Mouse (Mus musculus): ENCODE results near the gene Adgrb3. TPM values are rescaled to one million over a fixed set of nuclear protein-coding genes. Genes with fewer than 3 reads are reported as not detected.

The Adgrb3 gene
- polyA plus RNA-seq, 1 experiment from 2014 or later, result 0.26 TPM

- no peak overlapping the region for H3K27ac ChIP-seq (ENCODE audit: poor library complexity, severe bottlenecking)
- no peak overlapping the region for H3K4me2 ChIP-seq
- 41% methylated on average over 4 of the region's 4 CpGs for WGBS
- H3K4me1 ChIP-seq (replicated peaks), result no peaks in the 10 kb centered on the region; the same call in 1 of the 2 replicates
- no peak for ATAC-seq (ENCODE audit: insufficient number of reproducible peaks, low FRiP score)
- H3K36me3 ChIP-seq, result no peaks in the 10 kb centered on the region
- no peaks in the 10 kb centered on the region for H3K27me3 ChIP-seq (replicated peaks)
- H3K9ac ChIP-seq, result no peak overlapping the region
- H3K9me3 ChIP-seq (replicated peaks), result no peaks in the 10 kb centered on the region
- no peak overlapping the region for H3K4me3 ChIP-seq
Measured at GRCm38 (mm10) chr1:25105367-25105766, 724.1 kb downstream of the Adgrb3 start.

- 56% methylated on average over 5 of the region's 5 CpGs for WGBS
- Histone ChIP-seq H3K36me3 (no peaks in the 10 kb centered on the region), H3K27ac (ENCODE audit: poor library complexity, severe bottlenecking) (no peak overlapping the region), H3K9ac (no peak overlapping the region), H3K4me2 (no peak overlapping the region), H3K27me3 (replicated peaks) (no peaks in the 10 kb centered on the region), H3K9me3 (replicated peaks) (no peaks in the 10 kb centered on the region), H3K4me3 (no peak overlapping the region), H3K4me1 (replicated peaks) (0 out of 2 replicates have a peak, but pooled peaks cover 4% of the 10 kb centered on the region)
- ATAC-seq (ENCODE audit: insufficient number of reproducible peaks, low FRiP score), result no peak
Measured at GRCm38 (mm10) chr1:25088010-25088719, 741.3 kb downstream of the Adgrb3 start.

GRCm38 (mm10) chr1:25085616-25086372 lies 743.7 kb downstream of the Adgrb3 start:
- WGBS, result 69% methylated on average over 14 of the region's 14 CpGs
- Histone ChIP-seq H3K4me1 (replicated peaks) (0 out of 2 replicates have a peak, but pooled peaks cover 4% of the 10 kb centered on the region), H3K27ac (ENCODE audit: poor library complexity, severe bottlenecking) (no peak overlapping the region), H3K36me3 (no peaks in the 10 kb centered on the region), H3K27me3 (replicated peaks) (no peaks in the 10 kb centered on the region), H3K4me2 (peak overlapping the region; percentile 33; the same call in 1 of the 2 replicates), H3K9ac (peak overlapping the region; percentile 12; the same call in 1 of the 2 replicates), H3K9me3 (replicated peaks) (no peaks in the 10 kb centered on the region), H3K4me3 (no peak overlapping the region)
- no peak for ATAC-seq (ENCODE audit: insufficient number of reproducible peaks, low FRiP score)

GRCm38 (mm10) chr1:25082377-25082776 lies 747.1 kb downstream of the Adgrb3 start:
- H3K4me2 ChIP-seq, result no peak overlapping the region
- no peak overlapping the region for H3K27ac ChIP-seq (ENCODE audit: poor library complexity, severe bottlenecking)
- no peaks in the 10 kb centered on the region for H3K36me3 ChIP-seq
- H3K9me3 ChIP-seq (replicated peaks), result no peaks in the 10 kb centered on the region
- H3K9ac ChIP-seq, result no peak overlapping the region
- ATAC-seq (ENCODE audit: insufficient number of reproducible peaks, low FRiP score), result no peak
- 63% methylated on average over 8 of the region's 8 CpGs for WGBS
- 0 out of 2 replicates have a peak, but pooled peaks cover 4% of the 10 kb centered on the region for H3K4me1 ChIP-seq (replicated peaks)
- no peak overlapping the region for H3K4me3 ChIP-seq
- H3K27me3 ChIP-seq (replicated peaks), result no peaks in the 10 kb centered on the region

GRCm38 (mm10) chr1:25081265-25081849 lies 748.1 kb downstream of the Adgrb3 start:
- Histone ChIP-seq H3K27ac (ENCODE audit: poor library complexity, severe bottlenecking) (no peak overlapping the region), H3K9me3 (replicated peaks) (no peaks in the 10 kb centered on the region), H3K4me2 (no peak overlapping the region), H3K9ac (no peak overlapping the region), H3K4me1 (replicated peaks) (0 out of 2 replicates have a peak, but pooled peaks cover 4% of the 10 kb centered on the region), H3K36me3 (no peaks in the 10 kb centered on the region), H3K4me3 (no peak overlapping the region), H3K27me3 (replicated peaks) (no peaks in the 10 kb centered on the region)
- ATAC-seq (ENCODE audit: insufficient number of reproducible peaks, low FRiP score), result no peak
- 68% methylated on average over 4 of the region's 4 CpGs for WGBS

GRCm38 (mm10) chr1:25079395-25079794 lies 750.1 kb downstream of the Adgrb3 start:
- no peak for ATAC-seq (ENCODE audit: insufficient number of reproducible peaks, low FRiP score)
- H3K4me3 ChIP-seq, result no peak overlapping the region
- no peak overlapping the region for H3K27ac ChIP-seq (ENCODE audit: poor library complexity, severe bottlenecking)
- H3K27me3 ChIP-seq (replicated peaks), result no peaks in the 10 kb centered on the region
- no peak overlapping the region for H3K9ac ChIP-seq
- 78% methylated on average over 2 of the region's 2 CpGs for WGBS
- H3K4me2 ChIP-seq, result no peak overlapping the region
- no peaks in the 10 kb centered on the region for H3K4me1 ChIP-seq (replicated peaks)
- H3K36me3 ChIP-seq, result no peaks in the 10 kb centered on the region
- H3K9me3 ChIP-seq (replicated peaks), result no peaks in the 10 kb centered on the region

- ATAC-seq (ENCODE audit: insufficient number of reproducible peaks, low FRiP score), result no peak
- Histone ChIP-seq H3K27ac (ENCODE audit: poor library complexity, severe bottlenecking) (no peak overlapping the region), H3K4me3 (no peak overlapping the region), H3K9ac (no peak overlapping the region), H3K36me3 (no peaks in the 10 kb centered on the region), H3K27me3 (replicated peaks) (no peaks in the 10 kb centered on the region), H3K4me1 (replicated peaks) (no peaks in the 10 kb centered on the region), H3K4me2 (no peak overlapping the region), H3K9me3 (replicated peaks) (no peaks in the 10 kb centered on the region)
- WGBS, result 71% methylated on average over 5 of the region's 5 CpGs
Measured at GRCm38 (mm10) chr1:25075952-25076351, 753.6 kb downstream of the Adgrb3 start.

- ATAC-seq (ENCODE audit: insufficient number of reproducible peaks, low FRiP score), result no peak
- H3K4me2 ChIP-seq, result peak overlapping the region; percentile 29; the same call in 1 of the 2 replicates
- WGBS, result 19% methylated on average over 6 of the region's 6 CpGs
Measured at GRCm38 (mm10) chr1:25063964-25064363, 765.5 kb downstream of the Adgrb3 start.

GRCm38 (mm10) chr1:25060935-25061334 lies 768.6 kb downstream of the Adgrb3 start:
- no peaks in the 10 kb centered on the region for H3K4me1 ChIP-seq (replicated peaks)
- H3K27me3 ChIP-seq (replicated peaks), result no peaks in the 10 kb centered on the region
- H3K4me3 ChIP-seq, result no peak overlapping the region
- no peak overlapping the region for H3K9ac ChIP-seq
- WGBS, result 64% methylated on average over 3 of the region's 3 CpGs
- H3K4me2 ChIP-seq, result no peak overlapping the region
- no peak overlapping the region for H3K27ac ChIP-seq (ENCODE audit: poor library complexity, severe bottlenecking)
- no peak for ATAC-seq (ENCODE audit: insufficient number of reproducible peaks, low FRiP score)
- no peaks in the 10 kb centered on the region for H3K36me3 ChIP-seq
- H3K9me3 ChIP-seq (replicated peaks), result no peaks in the 10 kb centered on the region

More at GRCm38 (mm10) chr1:25063964-25064363, 765.5 kb downstream of the Adgrb3 start:
- Histone ChIP-seq H3K9ac (no peak overlapping the region), H3K4me3 (no peak overlapping the region), H3K27ac (ENCODE audit: poor library complexity, severe bottlenecking) (no peak overlapping the region), H3K9me3 (replicated peaks) (no peaks in the 10 kb centered on the region), H3K4me1 (replicated peaks) (no peaks in the 10 kb centered on the region), H3K27me3 (replicated peaks) (no peaks in the 10 kb centered on the region), H3K36me3 (no peaks in the 10 kb centered on the region)

GRCm38 (mm10) chr1:25060191-25060590 lies 769.3 kb downstream of the Adgrb3 start:
- H3K9ac ChIP-seq, result no peak overlapping the region
- H3K4me1 ChIP-seq (replicated peaks), result no peaks in the 10 kb centered on the region
- no peak overlapping the region for H3K4me2 ChIP-seq
- H3K36me3 ChIP-seq, result no peaks in the 10 kb centered on the region
- 79% methylated on average over 6 of the region's 6 CpGs for WGBS
- no peak for ATAC-seq (ENCODE audit: insufficient number of reproducible peaks, low FRiP score)
- no peak overlapping the region for H3K27ac ChIP-seq (ENCODE audit: poor library complexity, severe bottlenecking)
- no peaks in the 10 kb centered on the region for H3K9me3 ChIP-seq (replicated peaks)
- H3K27me3 ChIP-seq (replicated peaks), result no peaks in the 10 kb centered on the region
- H3K4me3 ChIP-seq, result no peak overlapping the region

- H3K4me2 ChIP-seq, result no peak overlapping the region
- 55% methylated on average over 2 of the region's 2 CpGs for WGBS
- no peaks in the 10 kb centered on the region for H3K27me3 ChIP-seq (replicated peaks)
- ATAC-seq (ENCODE audit: insufficient number of reproducible peaks, low FRiP score), result no peak
- no peaks in the 10 kb centered on the region for H3K9me3 ChIP-seq (replicated peaks)
- H3K4me1 ChIP-seq (replicated peaks), result no peaks in the 10 kb centered on the region
- H3K9ac ChIP-seq, result no peak overlapping the region
- H3K27ac ChIP-seq (ENCODE audit: poor library complexity, severe bottlenecking), result no peak overlapping the region
- H3K36me3 ChIP-seq, result no peaks in the 10 kb centered on the region
- H3K4me3 ChIP-seq, result no peak overlapping the region
Measured at GRCm38 (mm10) chr1:25057656-25058055, 771.9 kb downstream of the Adgrb3 start.

Measured in heart, embryonic 12.5 days (tissue).